Mouse (Mus musculus) testis, adult 2 months (tissue): ENCODE results near the gene Polr1e. TPM values are rescaled to one million over a fixed set of nuclear protein-coding genes. Genes with fewer than 3 reads are reported as not detected.

ENCODE experiments used
- H3K27ac ChIP-seq: fragments of 200-500 bp; 2 replicates; pipeline ENCODE4 v1.5.1; 2012; ENCODE audit warnings: low read depth, low read length; ENCODE audit not compliant: control insufficient read depth, insufficient read depth
- H3K27me3 ChIP-seq: fragments of 200-500 bp; 2 replicates; pipeline ENCODE4 v1.6.1; 2012; ENCODE audit warnings: mild to moderate bottlenecking, low read length, moderate library complexity; ENCODE audit not compliant: control insufficient read depth, insufficient read depth
- H3K36me3 ChIP-seq: fragments of 200-500 bp; 2 replicates; pipeline ENCODE4 v1.6.1; 2012; ENCODE audit warnings: mild to moderate bottlenecking, low read length; ENCODE audit not compliant: control insufficient read depth, insufficient read depth
- H3K4me1 ChIP-seq: fragments of 200-500 bp; 2 replicates; pipeline ENCODE4 v1.6.1; 2012; ENCODE audit warnings: low read length; ENCODE audit not compliant: control insufficient read depth, insufficient read depth
- H3K4me3 ChIP-seq: fragments of 200-500 bp; 2 replicates; pipeline ENCODE4 v1.5.1; 2012; ENCODE audit warnings: low read depth, mild to moderate bottlenecking, low read length, moderate library complexity, mixed read lengths; ENCODE audit not compliant: control insufficient read depth
- CTCF ChIP-seq: fragments of 200-500 bp; IDR thresholded peaks from 2 replicates; pipeline ENCODE4 v1.5.1; 2012; ENCODE audit warnings: low read depth, mild to moderate bottlenecking, inconsistent platforms, low read length, moderate library complexity; ENCODE audit not compliant: control insufficient read depth, insufficient read depth, insufficient replicate concordance
- POLR2A ChIP-seq: fragments of 200-500 bp; IDR thresholded peaks from 2 replicates; pipeline ENCODE4 v1.6.1; 2012; ENCODE audit warnings: low read depth, mild to moderate bottlenecking, inconsistent platforms, low read length, moderate library complexity; ENCODE audit not compliant: control insufficient read depth
- polyA plus RNA-seq: library from polyadenylated mRNA; depleted of rRNA; stranded (reverse); fragments of >200 nt; gene quantifications from 2 replicates; pipeline ENCODE4 v1.2.3, GENCODE M21; 2012; rRNA removed

Polr1e gene
- polyA plus RNA-seq, 1 experiment: 6.3 TPM

GRCm38 (mm10) chr4:45082951-45083350 lies 64.6 kb downstream of the Polr1e start:
- Histone ChIP-seq H3K27me3 (no peaks in the 10 kb centered on the region), H3K36me3 (no peaks in the 10 kb centered on the region), H3K4me3 (no peak overlapping the region), H3K4me1 (peaks cover 4% of the 10 kb centered on the region), H3K27ac (no peak overlapping the region)
- no peak for TF ChIP-seq CTCF
- TF ChIP-seq POLR2A: no peak

DNA sequence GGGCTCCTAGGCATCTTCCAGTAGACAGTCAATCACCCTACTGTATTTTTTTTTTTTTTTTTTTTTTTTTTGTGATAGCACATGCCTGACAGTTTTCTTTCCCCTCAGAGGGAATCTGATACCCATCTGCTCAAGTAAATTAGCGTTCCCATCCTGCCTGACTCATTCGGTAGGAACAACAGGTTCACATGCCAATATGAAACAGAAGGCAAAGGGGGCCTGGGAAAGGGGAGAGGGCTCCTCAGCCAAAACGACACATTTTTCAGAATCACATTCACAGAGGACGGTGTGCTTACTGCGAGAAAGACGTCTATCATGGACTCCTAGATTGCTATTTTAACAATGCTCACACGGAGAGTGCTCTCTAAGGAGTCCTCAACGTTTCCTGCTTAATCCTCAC lies 65.1 kb downstream of the Polr1e start:
- TF ChIP-seq POLR2A (no peak), CTCF (no peak)
- Histone ChIP-seq H3K36me3 (no peaks in the 10 kb centered on the region), H3K4me3 (no peak overlapping the region), H3K27ac (no peak overlapping the region), H3K27me3 (no peaks in the 10 kb centered on the region), H3K4me1 (peaks cover 4% of the 10 kb centered on the region)

DNA sequence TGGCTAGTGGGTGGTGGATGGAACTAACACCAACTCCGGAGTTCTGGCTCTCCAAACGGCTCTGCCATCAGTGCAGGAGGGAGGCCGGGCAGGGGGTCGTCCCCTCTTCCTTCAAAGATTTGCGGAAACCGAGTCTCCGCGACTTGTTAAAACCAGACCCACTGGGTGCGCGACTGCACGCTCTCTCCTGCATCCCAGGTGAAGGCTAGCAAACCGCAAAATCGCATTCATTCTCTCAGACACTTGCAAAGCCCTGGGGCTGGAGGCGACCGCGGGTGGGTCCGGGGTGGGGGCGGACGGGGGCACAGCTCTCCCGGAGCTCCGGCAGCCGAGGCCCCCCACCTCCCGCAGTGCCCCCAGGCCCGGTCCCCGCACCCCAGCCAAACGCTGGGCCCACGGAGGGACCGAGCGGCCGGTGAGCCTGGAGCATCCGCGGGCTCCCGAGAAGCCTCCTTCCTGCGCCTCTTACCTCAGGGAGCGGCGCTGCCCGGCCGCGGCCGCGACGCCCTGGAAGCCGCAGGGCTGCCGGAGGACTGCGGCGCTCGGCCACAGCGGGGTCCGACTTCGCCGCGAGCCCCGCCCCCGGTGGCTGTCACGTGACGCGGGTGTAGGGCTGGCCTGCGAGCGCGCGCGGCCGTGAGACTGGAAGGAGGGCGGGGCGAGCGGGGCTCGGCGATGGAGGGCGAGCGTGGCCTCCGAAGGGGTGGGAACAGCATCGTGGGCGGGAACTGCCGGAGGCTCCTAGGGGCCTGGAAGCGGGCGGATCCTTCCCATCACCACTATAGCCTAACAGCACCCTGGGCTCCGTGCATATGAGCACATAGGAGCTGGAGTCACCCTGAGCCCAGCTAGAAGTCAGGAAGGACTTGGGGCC lies 65.9 kb downstream of the Polr1e start, which contains the start of gene Fbxo10:
Gene Fbxo10, minus strand, starts transcription at position 584 of the 874 bp plus-strand sequence.
- H3K27me3 ChIP-seq: no peaks in the 10 kb centered on the region
- TF ChIP-seq POLR2A (peak; percentile 48; the same call in 1 of the 2 replicates), CTCF (no peak)
- no peaks in the 10 kb centered on the region for H3K36me3 ChIP-seq
- no peak within 1 kb of the TSS for H3K27ac ChIP-seq
- H3K4me1 ChIP-seq: peaks cover 4% of the 10 kb centered on the region
- peak within 1 kb of the TSS; percentile 84 for H3K4me3 ChIP-seq

- Histone ChIP-seq H3K4me1 (peaks cover 4% of the 10 kb centered on the region), H3K4me3 (peak overlapping the region; percentile 84), H3K36me3 (no peaks in the 10 kb centered on the region), H3K27ac (no peak overlapping the region), H3K27me3 (no peaks in the 10 kb centered on the region)
- TF ChIP-seq CTCF (no peak), POLR2A (no peak)
These were observed 66.5 kb downstream of the Polr1e start for GRCm38 (mm10) chr4:45084895-45085290.

Other genes with a start within 250 kb of the Polr1e start
- 12.6 and 13.1 TPM in 2 replicates for gene Grhpr, start 37.2 kb upstream of the Polr1e start, polyA plus RNA-seq
- 36.2 and 41.6 TPM in 2 replicates for gene Zbtb5, start 6.2 kb upstream of the Polr1e start, polyA plus RNA-seq
- gene Fbxo10, start 66.0 kb downstream of the Polr1e start, polyA plus RNA-seq: 3.0 and 4.2 TPM in 2 replicates
- gene Tomm5, start 89.5 kb downstream of the Polr1e start, polyA plus RNA-seq: 12.9 and 16.2 TPM in 2 replicates
- 2.8 and 3.4 TPM in 2 replicates for gene Frmpd1, start 166.3 kb downstream of the Polr1e start, polyA plus RNA-seq